Mouse (Mus musculus): Measurements from ENCODE around the gene Kcnab2. TPM values are rescaled to one million over a fixed set of nuclear protein-coding genes. Genes with fewer than 3 reads are reported as not detected.
A peak's percentile ranks its signal among the peaks of the same experiment; 100 is the strongest.

Kcnab2 gene
- 3.4 and 5.3 TPM in 2 replicates for polyA plus RNA-seq (2014; fragmentation: Nextera tagmentation; extraction: Ambion mirVana)

GRCm38 (mm10) chr4:152477466-152478223 lies at the start of gene Kcnab2:
TSS of gene Kcnab2 (minus strand) at chr4:152477871.
- peak within 1 kb of the TSS; percentile 79 for H3K4me2 ChIP-seq (replicated peaks; ENCODE audit: low read depth, low read length)
- peak within 1 kb of the TSS; percentile 86 for H3K9ac ChIP-seq (ENCODE audit: low read depth, low read length)
- under 1% methylated on average over 63 of the region's 63 CpGs for WGBS
- H3K36me3 ChIP-seq (ENCODE audit: control insufficient read depth, insufficient read depth, low read length), result no peaks in the 10 kb centered on the region
- peaks cover 9% of the 10 kb centered on the region; the same call in 1 of the 2 replicates for H3K27me3 ChIP-seq (ENCODE audit: control insufficient read depth, insufficient read depth, low read length)
- peaks cover 13% of the 10 kb centered on the region for H3K4me1 ChIP-seq (ENCODE audit: control insufficient read depth, insufficient read depth, low read length)
- peak within 1 kb of the TSS; percentile 80 for H3K4me3 ChIP-seq (ENCODE audit: low read length)
- H3K9me3 ChIP-seq (ENCODE audit: control insufficient read depth, low read length), result no peaks in the 10 kb centered on the region
- H3K27ac ChIP-seq (ENCODE audit: low read depth, low read length), result peak within 1 kb of the TSS; percentile 74
- ATAC-seq (ENCODE audit: low FRiP score, low TSS enrichment), result peak; percentile 97

GRCm38 (mm10) chr4:152520083-152520482 lies 42.4 kb upstream of the Kcnab2 start:
- ATAC-seq (ENCODE audit: low FRiP score, low TSS enrichment), result no peak
- no peaks in the 10 kb centered on the region for H3K36me3 ChIP-seq (ENCODE audit: control insufficient read depth, insufficient read depth, low read length)
- H3K9me3 ChIP-seq (ENCODE audit: control insufficient read depth, low read length), result no peaks in the 10 kb centered on the region
- H3K4me1 ChIP-seq (ENCODE audit: control insufficient read depth, insufficient read depth, low read length), result no peaks in the 10 kb centered on the region
- WGBS, result 34% methylated on average over 6 of the region's 6 CpGs
- no peak overlapping the region for H3K27ac ChIP-seq (ENCODE audit: low read depth, low read length)
- no peak overlapping the region for H3K4me3 ChIP-seq (ENCODE audit: low read length)
- H3K4me2 ChIP-seq (replicated peaks; ENCODE audit: low read depth, low read length), result no peak overlapping the region
- H3K9ac ChIP-seq (ENCODE audit: low read depth, low read length), result no peak overlapping the region
- H3K27me3 ChIP-seq (ENCODE audit: control insufficient read depth, insufficient read depth, low read length), result no peaks in the 10 kb centered on the region

- H3K9me3 ChIP-seq (ENCODE audit: control insufficient read depth, low read length), result no peaks in the 10 kb centered on the region
- H3K9ac ChIP-seq (ENCODE audit: low read depth, low read length), result no peak overlapping the region
- WGBS, result 52% methylated on average over 10 of the region's 10 CpGs
- H3K27me3 ChIP-seq (ENCODE audit: control insufficient read depth, insufficient read depth, low read length), result no peaks in the 10 kb centered on the region
- ATAC-seq (ENCODE audit: low FRiP score, low TSS enrichment), result no peak
- H3K36me3 ChIP-seq (ENCODE audit: control insufficient read depth, insufficient read depth, low read length), result no peaks in the 10 kb centered on the region
- H3K4me3 ChIP-seq (ENCODE audit: low read length), result no peak overlapping the region
- H3K4me2 ChIP-seq (replicated peaks; ENCODE audit: low read depth, low read length), result no peak overlapping the region
- H3K4me1 ChIP-seq (ENCODE audit: control insufficient read depth, insufficient read depth, low read length), result no peaks in the 10 kb centered on the region
- H3K27ac ChIP-seq (ENCODE audit: low read depth, low read length), result no peak overlapping the region
Measured at GRCm38 (mm10) chr4:152519106-152519505, 41.4 kb upstream of the Kcnab2 start.

- no peaks in the 10 kb centered on the region for H3K9me3 ChIP-seq (ENCODE audit: control insufficient read depth, low read length)
- ATAC-seq (ENCODE audit: low FRiP score, low TSS enrichment), result no peak
- H3K9ac ChIP-seq (ENCODE audit: low read depth, low read length), result no peak overlapping the region
- H3K4me3 ChIP-seq (ENCODE audit: low read length), result no peak overlapping the region
- 65% methylated on average over 7 of the region's 7 CpGs for WGBS
- H3K27me3 ChIP-seq (ENCODE audit: control insufficient read depth, insufficient read depth, low read length), result no peaks in the 10 kb centered on the region
- no peak overlapping the region for H3K27ac ChIP-seq (ENCODE audit: low read depth, low read length)
- no peaks in the 10 kb centered on the region for H3K4me1 ChIP-seq (ENCODE audit: control insufficient read depth, insufficient read depth, low read length)
- no peak overlapping the region for H3K4me2 ChIP-seq (replicated peaks; ENCODE audit: low read depth, low read length)
- no peaks in the 10 kb centered on the region for H3K36me3 ChIP-seq (ENCODE audit: control insufficient read depth, insufficient read depth, low read length)
Measured at GRCm38 (mm10) chr4:152514884-152515283, 37.2 kb upstream of the Kcnab2 start.

GRCm38 (mm10) chr4:152512221-152512925 lies 34.7 kb upstream of the Kcnab2 start:
- H3K27me3 ChIP-seq (ENCODE audit: control insufficient read depth, insufficient read depth, low read length), result no peaks in the 10 kb centered on the region
- H3K36me3 ChIP-seq (ENCODE audit: control insufficient read depth, insufficient read depth, low read length), result no peaks in the 10 kb centered on the region
- H3K9ac ChIP-seq (ENCODE audit: low read depth, low read length), result no peak overlapping the region
- no peak overlapping the region for H3K27ac ChIP-seq (ENCODE audit: low read depth, low read length)
- H3K4me1 ChIP-seq (ENCODE audit: control insufficient read depth, insufficient read depth, low read length), result no peaks in the 10 kb centered on the region
- 40% methylated on average over 18 of the region's 18 CpGs for WGBS
- H3K4me3 ChIP-seq (ENCODE audit: low read length), result no peak overlapping the region
- no peaks in the 10 kb centered on the region for H3K9me3 ChIP-seq (ENCODE audit: control insufficient read depth, low read length)
- no peak overlapping the region for H3K4me2 ChIP-seq (replicated peaks; ENCODE audit: low read depth, low read length)
- no peak for ATAC-seq (ENCODE audit: low FRiP score, low TSS enrichment)

- H3K9me3 ChIP-seq (ENCODE audit: control insufficient read depth, low read length), result 0 out of 2 replicates have a peak, but pooled peaks cover 2% of the 10 kb centered on the region
- no peak overlapping the region for H3K27ac ChIP-seq (ENCODE audit: low read depth, low read length)
- H3K36me3 ChIP-seq (ENCODE audit: control insufficient read depth, insufficient read depth, low read length), result peaks cover 7% of the 10 kb centered on the region; the same call in 1 of the 2 replicates
- H3K4me1 ChIP-seq (ENCODE audit: control insufficient read depth, insufficient read depth, low read length), result no peaks in the 10 kb centered on the region
- H3K9ac ChIP-seq (ENCODE audit: low read depth, low read length), result no peak overlapping the region
- H3K4me2 ChIP-seq (replicated peaks; ENCODE audit: low read depth, low read length), result no peak overlapping the region
- no peak overlapping the region for H3K4me3 ChIP-seq (ENCODE audit: low read length)
- no peak for ATAC-seq (ENCODE audit: low FRiP score, low TSS enrichment)
- H3K27me3 ChIP-seq (ENCODE audit: control insufficient read depth, insufficient read depth, low read length), result no peaks in the 10 kb centered on the region
- WGBS, result 51% methylated on average over 20 of the region's 20 CpGs
Measured at GRCm38 (mm10) chr4:152494360-152494879, 16.7 kb upstream of the Kcnab2 start.

- no peak overlapping the region for H3K27ac ChIP-seq (ENCODE audit: low read depth, low read length)
- H3K9ac ChIP-seq (ENCODE audit: low read depth, low read length), result no peak overlapping the region
- H3K27me3 ChIP-seq (ENCODE audit: control insufficient read depth, insufficient read depth, low read length), result no peaks in the 10 kb centered on the region
- peak; percentile 39; the same call in 1 of the 2 replicates for ATAC-seq (ENCODE audit: low FRiP score, low TSS enrichment)
- H3K4me2 ChIP-seq (replicated peaks; ENCODE audit: low read depth, low read length), result no peak overlapping the region
- no peaks in the 10 kb centered on the region for H3K9me3 ChIP-seq (ENCODE audit: control insufficient read depth, low read length)
- WGBS, result 52% methylated on average over 15 of the region's 15 CpGs
- no peak overlapping the region for H3K4me3 ChIP-seq (ENCODE audit: low read length)
- H3K4me1 ChIP-seq (ENCODE audit: control insufficient read depth, insufficient read depth, low read length), result no peaks in the 10 kb centered on the region
- no peaks in the 10 kb centered on the region; the same call in 1 of the 2 replicates for H3K36me3 ChIP-seq (ENCODE audit: control insufficient read depth, insufficient read depth, low read length)
Measured at GRCm38 (mm10) chr4:152491250-152491899, 13.7 kb upstream of the Kcnab2 start.

- H3K36me3 ChIP-seq (ENCODE audit: control insufficient read depth, insufficient read depth, low read length), result no peaks in the 10 kb centered on the region; the same call in 1 of the 2 replicates
- H3K27me3 ChIP-seq (ENCODE audit: control insufficient read depth, insufficient read depth, low read length), result no peaks in the 10 kb centered on the region
- WGBS, result 77% methylated on average over 14 of the region's 14 CpGs
- H3K4me3 ChIP-seq (ENCODE audit: low read length), result no peak overlapping the region
- H3K9ac ChIP-seq (ENCODE audit: low read depth, low read length), result no peak overlapping the region
- no peak overlapping the region for H3K27ac ChIP-seq (ENCODE audit: low read depth, low read length)
- H3K9me3 ChIP-seq (ENCODE audit: control insufficient read depth, low read length), result no peaks in the 10 kb centered on the region
- no peaks in the 10 kb centered on the region for H3K4me1 ChIP-seq (ENCODE audit: control insufficient read depth, insufficient read depth, low read length)
- ATAC-seq (ENCODE audit: low FRiP score, low TSS enrichment), result no peak
- H3K4me2 ChIP-seq (replicated peaks; ENCODE audit: low read depth, low read length), result no peak overlapping the region
Measured at GRCm38 (mm10) chr4:152490311-152490710, 12.6 kb upstream of the Kcnab2 start.

All from kidney, embryonic 14.5 days (tissue).